Mouse (Mus musculus) forebrain, embryonic 10.5 days (tissue): ENCODE results near the gene Ugt1a8. TPM values are rescaled to one million over a fixed set of nuclear protein-coding genes. Genes with fewer than 3 reads are reported as not detected.

Experiments used
- DNase-seq: peaks from one replicate; pipeline ENCODE4 v3.0.0-alpha.2; 2017; ENCODE audit warnings: low spot score; ENCODE audit errors: extremely low spot score
- H3K27ac ChIP-seq: fragments of 300-500 bp; sonication (generic); 2 replicates; pipeline ENCODE4 v1.5.1; 2016; ENCODE audit warnings: mild to moderate bottlenecking
- H3K27me3 ChIP-seq: fragments of 300-500 bp; sonication (generic); 2 replicates; pipeline ENCODE4 v1.6.1; 2016; ENCODE audit warnings: mild to moderate bottlenecking; ENCODE audit not compliant: poor library complexity, severe bottlenecking
- H3K36me3 ChIP-seq: fragments of 300-500 bp; sonication (generic); replicated peaks from 2 replicates; pipeline ENCODE4 v1.6.1; 2016; ENCODE audit warnings: mild to moderate bottlenecking, moderate library complexity
- H3K4me1 ChIP-seq: fragments of 300-500 bp; sonication (generic); 2 replicates; pipeline ENCODE4 v1.6.1; 2016
- H3K4me3 ChIP-seq: fragments of 300-500 bp; sonication (generic); 2 replicates; pipeline ENCODE4 v1.5.1; 2016; ENCODE audit warnings: mild to moderate bottlenecking, moderate library complexity
- H3K9me3 ChIP-seq: fragments of 300-500 bp; sonication (generic); 2 replicates; pipeline ENCODE4 v1.6.1; 2016; ENCODE audit warnings: mild to moderate bottlenecking, moderate library complexity
- WGBS: fragments of 180-500 bp; shearing (Covaris S2); methylation state at CpG from one replicate; pipeline ENCODE4 v1.1.7; 2016; 5-methylcytosine and 5-hydroxymethylcytosine counted together
- polyA plus RNA-seq: library from polyadenylated mRNA; unstranded; fragments of >200 nt; fragmentation: Nextera tagmentation; extraction: Ambion mirVana; gene quantifications from 2 replicates; pipeline ENCODE4 v1.2.1, GENCODE M21; 2016

The Ugt1a8 gene
- polyA plus RNA-seq, 1 experiment from 2014 or later: not detected

DNA sequence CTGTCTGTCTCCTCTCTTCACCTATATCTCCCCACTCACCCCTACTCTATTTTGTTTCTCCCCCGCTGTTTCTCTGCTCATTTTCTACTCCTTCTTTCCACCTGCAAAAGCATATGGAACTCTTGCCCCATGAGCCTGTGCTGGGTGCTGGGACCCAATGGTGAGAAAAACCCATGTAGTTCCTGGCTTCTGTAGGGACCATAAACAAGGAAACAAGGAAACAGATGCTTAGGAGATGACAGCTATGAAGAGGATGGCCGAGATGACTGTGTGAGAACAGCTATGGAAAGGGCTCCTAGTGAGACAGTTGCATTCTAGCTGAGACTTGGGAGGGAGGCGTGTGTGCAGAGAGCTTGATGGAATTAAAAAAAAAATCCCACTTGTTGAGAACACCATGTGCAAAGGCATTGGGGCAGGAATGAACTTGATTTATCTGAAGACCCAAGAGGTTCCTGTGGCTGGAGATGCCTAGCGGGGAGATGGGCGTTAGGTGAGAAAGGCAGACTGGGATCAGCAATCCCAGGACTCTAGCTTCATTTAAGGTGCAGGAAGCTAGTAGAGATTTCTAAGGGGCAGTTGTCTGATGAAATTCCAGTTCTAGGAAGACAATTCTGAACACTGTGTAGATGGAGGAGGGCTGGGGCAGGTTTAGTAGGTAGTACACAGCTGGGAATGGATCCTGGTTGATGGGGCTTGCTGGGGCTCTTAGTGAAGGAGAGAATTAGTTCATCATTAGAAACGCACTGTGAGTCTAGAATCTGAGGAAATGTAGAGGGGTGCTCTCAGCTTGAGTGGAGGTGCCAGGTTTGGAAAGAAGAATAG, 143.6 kb downstream of the Ugt1a8 start:
- 80% methylated on average over 6 of the region's 6 CpGs for WGBS
- no peak for DNase-seq
- Histone ChIP-seq H3K4me1 (no peaks in the 10 kb centered on the region), H3K4me3 (no peak overlapping the region), H3K27me3 (no peaks in the 10 kb centered on the region), H3K27ac (no peak overlapping the region), H3K36me3 (no peaks in the 10 kb centered on the region), H3K9me3 (peaks cover 100% of the 10 kb centered on the region)

DNA sequence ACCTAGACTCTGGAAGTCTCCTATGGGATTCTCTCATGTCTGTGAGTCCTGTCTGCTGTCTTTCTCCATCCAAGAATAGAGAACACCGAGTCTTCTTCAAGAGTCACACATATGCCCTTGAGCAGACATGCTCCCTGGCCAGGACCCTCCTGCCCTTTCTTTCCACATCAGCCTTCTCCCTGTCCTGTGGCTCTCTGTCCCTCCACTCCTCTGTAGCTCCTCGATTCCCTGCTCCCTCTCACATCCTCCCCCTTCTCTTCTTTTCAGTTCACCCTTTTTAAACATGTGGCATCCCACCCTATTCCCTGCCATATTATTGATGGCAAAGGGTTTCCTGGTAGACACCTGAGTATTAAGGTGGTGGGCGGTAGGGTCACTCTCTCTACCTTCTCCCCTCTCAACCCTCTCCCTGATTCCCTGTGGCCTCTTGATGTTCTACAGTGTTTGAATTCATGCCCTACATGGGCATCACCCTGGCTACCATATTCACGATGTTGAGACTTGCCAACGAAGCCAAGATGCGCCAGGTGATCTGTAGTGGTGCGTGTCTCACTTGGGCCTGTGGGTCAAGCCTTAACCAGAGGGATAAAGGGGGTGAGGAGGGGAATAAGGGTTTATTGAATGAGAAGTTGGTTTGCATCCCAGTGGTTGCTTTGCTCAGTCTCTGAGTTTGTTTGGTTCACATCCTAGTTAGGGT, 144.3 kb downstream of the Ugt1a8 start:
- 72% methylated on average over 7 of the region's 7 CpGs for WGBS
- DNase-seq: no peak
- Histone ChIP-seq H3K4me1 (no peaks in the 10 kb centered on the region), H3K4me3 (no peak overlapping the region), H3K27ac (no peak overlapping the region), H3K9me3 (peaks cover 98% of the 10 kb centered on the region), H3K36me3 (no peaks in the 10 kb centered on the region), H3K27me3 (no peaks in the 10 kb centered on the region)

DNA sequence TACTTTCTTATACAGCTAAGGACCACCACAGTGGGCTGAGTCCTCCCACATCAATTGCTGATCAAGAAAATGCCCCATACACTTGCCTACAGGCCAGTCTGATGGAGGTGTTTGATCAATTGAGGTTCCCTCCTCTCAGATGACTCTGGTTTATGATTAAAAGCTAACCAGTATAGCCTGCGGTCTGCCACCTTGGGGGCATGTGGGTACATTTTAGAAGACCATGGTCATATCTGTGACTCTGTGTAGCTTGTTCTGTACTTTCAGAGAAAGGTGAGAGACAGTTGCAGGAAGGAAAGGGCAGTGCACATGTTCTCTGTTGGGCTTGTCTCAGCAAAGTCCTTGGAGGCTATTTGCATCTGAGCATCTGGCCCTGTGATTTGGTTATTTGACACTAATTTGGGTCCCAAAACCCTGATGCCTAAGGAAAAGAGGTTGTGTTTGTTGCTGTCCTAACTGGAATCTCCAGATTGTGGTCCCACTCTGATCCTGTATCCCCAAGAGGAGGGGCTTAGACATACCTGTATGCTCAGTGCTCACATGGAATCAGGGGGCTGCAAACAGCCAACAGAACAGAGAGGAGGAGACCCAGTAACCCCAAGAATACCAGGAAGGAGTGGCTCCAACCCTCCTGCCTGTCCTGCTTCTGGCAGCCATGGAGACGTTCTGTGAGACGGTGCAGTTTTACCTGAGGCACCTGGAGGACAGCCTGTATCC, 145.2 kb downstream of the Ugt1a8 start:
- WGBS: 56% methylated on average over 3 of the region's 3 CpGs
- DNase-seq: no peak

DNA sequence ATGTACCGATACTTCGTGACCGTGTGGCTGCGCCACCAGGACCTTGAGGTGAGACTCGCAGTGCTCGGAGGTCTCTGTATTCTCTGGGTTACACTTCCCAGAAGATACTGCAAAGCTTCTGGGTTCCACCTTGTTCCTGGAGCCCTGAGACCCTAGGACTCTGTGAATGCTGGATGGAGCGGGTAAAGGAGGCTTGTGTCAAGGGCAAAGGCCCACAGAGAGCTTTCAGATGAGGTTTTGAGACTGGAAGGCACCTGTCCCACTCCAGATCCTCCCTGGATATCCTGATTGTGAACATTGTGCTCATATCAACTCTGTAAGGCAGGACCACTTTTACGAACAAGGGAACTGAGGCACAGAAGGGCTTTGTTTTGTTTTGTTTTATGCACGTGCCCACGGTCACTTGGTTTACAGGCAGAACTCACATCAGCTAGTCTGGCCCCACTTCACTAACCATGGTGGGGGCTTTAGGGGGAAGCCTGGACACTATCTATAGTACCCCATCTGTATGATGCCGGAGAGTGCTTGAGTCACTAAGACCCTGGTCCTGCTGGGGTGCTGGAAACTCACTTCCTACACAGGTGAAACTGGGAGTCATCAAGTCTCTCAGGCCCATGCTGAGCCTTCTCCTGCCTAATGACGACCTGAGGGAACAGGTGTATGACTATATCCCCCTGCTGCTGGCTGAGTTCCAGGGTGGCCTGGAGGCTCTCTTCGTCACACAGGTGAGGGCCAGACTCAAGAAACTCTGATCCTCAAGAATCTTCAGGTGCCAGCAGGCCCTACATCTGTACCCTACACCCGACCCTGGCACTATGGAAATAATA, 146.0 kb downstream of the Ugt1a8 start:
- no peaks in the 10 kb centered on the region for H3K36me3 ChIP-seq
- peaks cover 98% of the 10 kb centered on the region for H3K9me3 ChIP-seq
- H3K4me3 ChIP-seq: no peak overlapping the region
- WGBS: 74% methylated on average over 14 of the region's 14 CpGs
- no peaks in the 10 kb centered on the region for H3K4me1 ChIP-seq
- H3K27ac ChIP-seq: no peak overlapping the region
- H3K27me3 ChIP-seq: no peaks in the 10 kb centered on the region
- no peak for DNase-seq

More for the DNA sequence above, 145.2 kb downstream of the Ugt1a8 start:
- no peak overlapping the region for H3K4me3 ChIP-seq
- no peaks in the 10 kb centered on the region for H3K4me1 ChIP-seq
- no peaks in the 10 kb centered on the region for H3K36me3 ChIP-seq
- H3K27me3 ChIP-seq: no peaks in the 10 kb centered on the region
- H3K27ac ChIP-seq: no peak overlapping the region
- H3K9me3 ChIP-seq: peaks cover 98% of the 10 kb centered on the region

DNA sequence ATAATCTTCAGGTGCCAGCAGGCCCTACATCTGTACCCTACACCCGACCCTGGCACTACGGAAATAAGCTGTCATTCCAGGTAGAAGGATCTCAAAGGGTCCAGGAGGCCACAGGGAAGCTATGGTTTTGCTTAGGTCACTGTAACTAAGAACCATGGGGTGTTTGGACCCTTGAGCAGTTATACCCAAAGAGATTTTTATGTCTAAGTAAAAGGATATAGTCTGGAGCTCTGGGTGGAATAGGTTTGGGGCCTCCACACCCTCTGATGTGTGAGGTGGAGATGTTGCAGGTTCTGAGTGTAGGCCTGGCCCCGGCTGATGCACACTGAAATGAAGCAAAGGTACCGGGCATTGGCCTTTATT, 146.6 kb downstream of the Ugt1a8 start:
- no peak overlapping the region for H3K27ac ChIP-seq
- 68% methylated on average over 4 of the region's 4 CpGs for WGBS
- H3K4me3 ChIP-seq: no peak overlapping the region
- peaks cover 98% of the 10 kb centered on the region for H3K9me3 ChIP-seq
- H3K36me3 ChIP-seq: no peaks in the 10 kb centered on the region
- no peaks in the 10 kb centered on the region for H3K27me3 ChIP-seq
- no peaks in the 10 kb centered on the region for H3K4me1 ChIP-seq
- no peak for DNase-seq

DNA sequence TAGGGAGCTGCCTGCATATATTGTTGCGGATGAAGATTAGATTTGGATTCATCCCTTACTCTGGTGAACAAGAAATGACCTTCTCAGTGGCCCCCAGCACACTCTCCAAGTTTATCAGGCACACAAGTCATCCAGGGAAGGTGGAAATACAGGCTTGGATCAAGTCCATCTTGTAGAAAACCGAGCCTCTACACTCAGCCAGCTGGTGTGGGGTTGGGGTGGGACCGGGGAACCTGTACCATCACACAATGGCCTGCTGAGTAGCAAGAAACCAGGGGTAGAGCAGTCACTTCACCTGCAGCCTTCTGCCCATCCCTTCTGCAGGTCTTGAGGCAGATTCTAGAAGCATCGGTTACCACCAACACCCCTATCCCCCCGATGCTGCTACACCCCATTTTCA, 147.0 kb downstream of the Ugt1a8 start:
- Histone ChIP-seq H3K4me1 (no peaks in the 10 kb centered on the region), H3K36me3 (no peaks in the 10 kb centered on the region), H3K9me3 (peaks cover 98% of the 10 kb centered on the region), H3K27ac (no peak overlapping the region), H3K27me3 (no peaks in the 10 kb centered on the region), H3K4me3 (no peak overlapping the region)
- DNase-seq: no peak
- WGBS: 44% methylated on average over 5 of the region's 5 CpGs

DNA sequence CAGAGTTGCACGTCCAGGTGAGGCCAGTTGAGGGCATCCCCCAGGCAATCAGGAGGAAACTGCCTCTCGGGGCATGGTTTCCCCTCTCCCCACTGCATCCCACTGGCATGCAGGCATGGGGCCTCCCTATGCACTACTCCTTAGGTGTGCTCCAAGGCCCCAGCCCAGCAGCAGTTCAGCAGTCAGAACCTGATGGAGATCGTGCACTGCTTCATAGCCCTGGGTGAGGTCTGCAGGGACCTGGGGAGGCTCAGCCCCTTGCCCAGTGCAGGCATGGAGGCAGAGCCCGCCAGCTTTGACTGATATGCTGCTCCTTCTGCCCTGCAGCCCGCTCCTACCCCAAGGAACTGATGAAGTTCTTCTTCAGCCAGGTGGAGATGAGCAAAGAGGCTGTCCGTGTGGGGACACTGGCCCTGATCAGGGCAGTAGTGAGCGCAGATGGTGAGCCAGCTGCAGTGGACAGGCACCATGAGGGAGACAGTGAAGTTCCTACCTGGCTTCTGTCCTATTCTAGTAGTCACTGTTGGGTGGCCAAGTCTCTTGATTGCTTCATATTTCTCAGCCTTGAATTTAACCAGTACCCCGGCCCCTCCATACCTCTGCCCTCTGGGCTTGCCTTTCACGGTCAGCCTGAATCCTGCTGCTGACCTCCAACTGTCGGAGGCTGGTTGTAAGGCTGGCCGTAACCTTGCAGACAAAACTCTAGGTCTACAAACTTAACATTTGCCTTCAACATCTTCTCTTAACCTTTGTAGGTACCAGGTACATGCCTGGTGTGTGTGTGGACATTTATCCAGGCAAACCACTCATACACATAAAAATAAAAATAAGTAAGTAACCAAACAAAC, 147.7 kb downstream of the Ugt1a8 start:
- no peaks in the 10 kb centered on the region for H3K4me1 ChIP-seq

DNA sequence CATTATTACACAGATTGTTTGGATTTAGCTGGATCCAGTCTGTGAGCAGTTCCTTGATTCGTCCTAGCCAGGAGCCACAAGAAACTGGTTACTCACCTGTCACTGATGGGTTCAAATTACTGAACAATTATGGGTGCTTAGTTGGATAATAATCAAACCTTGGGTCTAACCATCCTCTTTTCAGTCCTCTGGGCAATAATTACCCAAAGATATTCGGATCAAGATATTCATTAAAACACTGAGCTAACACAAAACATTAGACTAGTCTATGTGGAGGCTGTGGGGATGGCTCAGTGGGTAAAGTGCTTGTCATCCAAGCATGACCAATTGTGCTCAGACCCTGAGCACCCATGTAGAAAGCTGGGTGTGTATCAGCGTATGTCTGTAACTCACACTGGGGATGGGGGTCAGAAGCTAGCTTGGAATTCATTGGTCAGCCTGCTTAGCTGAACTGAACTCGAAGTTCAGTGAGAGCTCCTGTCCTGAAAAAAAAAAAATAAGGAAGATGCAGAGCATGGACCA, 148.3 kb downstream of the Ugt1a8 start:
- H3K27me3 ChIP-seq: no peaks in the 10 kb centered on the region
- H3K4me1 ChIP-seq: no peaks in the 10 kb centered on the region
- no peak overlapping the region for H3K27ac ChIP-seq
- peaks cover 98% of the 10 kb centered on the region for H3K9me3 ChIP-seq
- H3K36me3 ChIP-seq: no peaks in the 10 kb centered on the region
- no peak overlapping the region for H3K4me3 ChIP-seq
- no peak for DNase-seq
- 71% methylated on average over 4 of the region's 4 CpGs for WGBS

More for the DNA sequence above, 147.7 kb downstream of the Ugt1a8 start:
- Histone ChIP-seq H3K36me3 (no peaks in the 10 kb centered on the region), H3K9me3 (peaks cover 98% of the 10 kb centered on the region), H3K4me3 (no peak overlapping the region), H3K27ac (no peak overlapping the region), H3K27me3 (no peaks in the 10 kb centered on the region)
- 68% methylated on average over 11 of the region's 11 CpGs for WGBS
- no peak for DNase-seq

DNA sequence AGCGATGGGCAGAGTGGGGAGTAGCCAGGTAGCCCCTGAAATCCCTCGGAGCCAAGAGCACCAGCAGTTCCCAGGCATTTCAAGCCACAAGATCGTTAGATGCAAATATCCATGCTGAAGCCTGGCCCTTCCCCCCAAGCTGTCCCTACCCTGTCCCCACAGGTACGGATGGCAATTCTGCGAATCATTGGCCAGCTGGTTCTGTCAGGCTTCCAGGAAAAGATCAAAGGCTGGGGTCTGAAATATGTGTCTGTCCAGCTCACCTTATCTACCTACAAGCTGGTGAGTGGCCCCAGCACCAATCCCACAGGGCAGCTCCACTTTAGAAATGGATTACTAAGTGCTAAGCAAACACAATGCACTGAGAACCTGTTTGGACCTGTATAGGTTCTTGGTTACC, 149.7 kb downstream of the Ugt1a8 start:
- 80% methylated on average over 5 of the region's 5 CpGs for WGBS
- no peaks in the 10 kb centered on the region for H3K27me3 ChIP-seq

DNA sequence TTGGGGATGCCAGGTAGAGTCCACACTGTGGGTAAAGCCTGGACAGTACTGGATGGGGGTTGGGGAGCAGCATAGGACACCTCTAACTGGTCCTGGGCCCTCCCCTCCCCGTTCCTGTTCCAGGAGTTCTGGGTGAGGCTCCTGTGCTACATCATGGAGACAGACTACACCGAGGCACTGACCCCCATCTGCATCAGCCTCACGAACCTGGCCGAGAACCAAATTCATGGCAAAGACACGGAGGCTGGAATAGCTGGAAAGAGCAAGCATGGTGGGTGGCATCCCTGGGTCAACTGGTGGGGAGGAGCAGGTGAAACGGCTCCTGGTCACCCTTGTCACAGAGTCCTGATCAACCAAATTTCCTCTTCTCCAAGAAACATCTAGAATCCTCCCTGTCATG, 151.2 kb downstream of the Ugt1a8 start:
- H3K4me3 ChIP-seq: no peak overlapping the region
- H3K27me3 ChIP-seq: no peaks in the 10 kb centered on the region
- H3K27ac ChIP-seq: no peak overlapping the region
- no peaks in the 10 kb centered on the region for H3K36me3 ChIP-seq
- H3K4me1 ChIP-seq: no peaks in the 10 kb centered on the region
- 78% methylated on average over 6 of the region's 6 CpGs for WGBS
- peaks cover 98% of the 10 kb centered on the region for H3K9me3 ChIP-seq
- no peak for DNase-seq

More for the DNA sequence above, 149.7 kb downstream of the Ugt1a8 start:
- Histone ChIP-seq H3K4me3 (no peak overlapping the region), H3K4me1 (no peaks in the 10 kb centered on the region), H3K36me3 (no peaks in the 10 kb centered on the region), H3K9me3 (peaks cover 98% of the 10 kb centered on the region), H3K27ac (no peak overlapping the region)
- no peak for DNase-seq

DNA sequence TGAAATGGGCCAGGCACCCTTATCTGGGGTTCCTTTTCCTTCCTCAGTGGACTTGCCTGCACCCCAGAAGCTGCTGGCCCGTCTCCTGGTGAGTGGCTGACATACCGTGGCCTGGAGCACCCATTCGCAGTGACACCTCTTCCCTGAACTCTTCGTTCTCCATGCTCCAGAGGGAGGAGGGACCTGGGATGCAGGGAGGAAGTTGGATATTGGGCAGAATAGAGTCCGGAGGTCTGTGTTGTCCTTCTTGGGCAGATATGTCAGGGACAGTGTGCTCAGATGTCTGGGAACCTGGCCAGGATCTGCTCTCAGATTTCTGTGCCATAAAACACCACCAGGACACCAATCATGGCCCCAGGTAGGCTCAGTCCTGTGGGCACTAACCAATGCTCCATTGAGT, 152.5 kb downstream of the Ugt1a8 start:
- no peak overlapping the region for H3K27ac ChIP-seq

More for the DNA sequence above, 152.5 kb downstream of the Ugt1a8 start:
- Histone ChIP-seq H3K4me3 (no peak overlapping the region), H3K27me3 (no peaks in the 10 kb centered on the region), H3K9me3 (peaks cover 98% of the 10 kb centered on the region), H3K36me3 (no peaks in the 10 kb centered on the region), H3K4me1 (no peaks in the 10 kb centered on the region)
- 76% methylated on average over 5 of the region's 5 CpGs for WGBS
- no peak for DNase-seq
